Mouse (Mus musculus) midbrain, postnatal 0 days (tissue): ENCODE data around the gene Nkpd1. TPM values are rescaled to one million over a fixed set of nuclear protein-coding genes. Genes with fewer than 3 reads are reported as not detected.
A peak's percentile ranks its signal among the peaks of the same experiment; 100 is the strongest.

Experiments
- ATAC-seq: fragments of 200-750 bp; cut with Nextera tagmentation; 2 replicates; pipeline ENCODE4 v1.8.0; 2017; ENCODE audit warnings: moderate number of reproducible peaks, mild to moderate bottlenecking, moderate TSS enrichment, moderate library complexity; ENCODE audit not compliant: low FRiP score
- DNase-seq: peaks from one replicate; pipeline ENCODE4 v3.0.0-alpha.2; 2015; ENCODE audit warnings: low spot score
- H3K27ac ChIP-seq: fragments of 300-500 bp; sonication (generic); 2 replicates; pipeline ENCODE4 v1.5.1; 2014; ENCODE audit warnings: low read depth, mild to moderate bottlenecking, low read length, mixed read lengths
- H3K27me3 ChIP-seq: fragments of 300-500 bp; sonication (generic); 2 replicates; pipeline ENCODE4 v1.6.1; 2014; ENCODE audit warnings: low read length, control low read depth, mixed read lengths; ENCODE audit not compliant: insufficient read depth
- H3K36me3 ChIP-seq: fragments of 300-500 bp; sonication (generic); 2 replicates; pipeline ENCODE4 v1.6.1; 2014; ENCODE audit warnings: low read length, control low read depth, mixed read lengths; ENCODE audit not compliant: insufficient read depth
- H3K4me1 ChIP-seq: fragments of 300-500 bp; sonication (generic); 2 replicates; pipeline ENCODE4 v1.6.1; 2014; ENCODE audit warnings: mild to moderate bottlenecking, control low read depth, antibody characterized with exemption, low read length, mixed read lengths; ENCODE audit not compliant: insufficient read depth
- H3K4me2 ChIP-seq: fragments of 300-500 bp; sonication (generic); 2 replicates; pipeline ENCODE4 v1.6.1; 2014; ENCODE audit warnings: low read depth, mild to moderate bottlenecking, low read length, mixed read lengths; ENCODE audit not compliant: poor library complexity, severe bottlenecking
- H3K4me3 ChIP-seq: fragments of 300-500 bp; sonication (generic); 2 replicates; pipeline ENCODE4 v1.5.1; 2014; ENCODE audit warnings: low read depth, mild to moderate bottlenecking, low read length, moderate library complexity
- H3K9ac ChIP-seq: fragments of 300-500 bp; sonication (generic); replicated peaks from 2 replicates; pipeline ENCODE4 v1.6.1; 2014; ENCODE audit warnings: mild to moderate bottlenecking, low read length, moderate library complexity, mixed read lengths; ENCODE audit not compliant: poor library complexity, severe bottlenecking
- H3K9me3 ChIP-seq: fragments of 300-500 bp; sonication (generic); 2 replicates; pipeline ENCODE4 v1.6.1; 2016; ENCODE audit warnings: low read length, control low read depth
- CTCF ChIP-seq: IDR thresholded peaks from 2 replicates; pipeline ENCODE4 v1.5.1; 2016; ENCODE audit warnings: antibody characterized with exemption, mild to moderate bottlenecking
- WGBS: fragments of 180-500 bp; shearing (Covaris S2); extraction: QIAGEN DNeasy Blood & Tissue Kit; methylation state at CpG from one replicate; pipeline ENCODE4 v1.1.7; 2014; 5-methylcytosine and 5-hydroxymethylcytosine counted together
- polyA plus RNA-seq: library from polyadenylated mRNA; unstranded; fragments of >200 nt; fragmentation: Nextera tagmentation; extraction: Ambion mirVana; gene quantifications from 2 replicates; pipeline ENCODE4 v1.2.1, GENCODE M21; 2015
- total RNA-seq: library from RNA; depleted of rRNA; stranded (reverse); fragments of >200 nt; gene quantifications from 2 replicates; pipeline ENCODE4 v1.2.3, GENCODE M21; 2014

Gene Nkpd1
- total and polyA plus RNA-seq, 2 experiments from 2014 or later, result 1.6 to 2.3 TPM

DNA sequence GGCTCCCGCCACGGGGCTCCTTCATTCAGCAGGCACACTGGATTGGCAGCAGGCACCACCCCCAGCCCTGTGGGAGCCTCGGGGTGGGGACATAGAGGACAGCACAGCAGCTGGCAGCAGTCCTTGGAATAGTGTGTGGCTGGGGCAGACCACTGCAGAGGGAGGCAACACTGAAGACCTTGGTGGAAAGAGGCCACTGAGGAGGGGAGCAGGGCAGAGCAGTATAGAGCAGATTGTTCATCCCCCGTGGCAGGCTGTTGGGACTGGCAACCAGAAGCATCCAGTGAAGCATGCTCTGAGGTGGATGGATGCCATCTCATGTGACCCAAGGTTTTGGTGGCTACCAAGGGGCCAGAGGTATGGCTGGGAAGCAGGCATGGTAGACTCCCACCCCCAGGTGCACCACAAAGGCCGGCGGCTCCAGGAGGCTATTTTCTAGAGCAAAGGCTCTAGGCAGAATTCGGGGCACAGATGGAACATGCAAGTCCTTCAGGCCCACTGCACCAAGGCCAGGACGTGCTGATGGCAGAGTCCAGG lies 24.6 kb downstream of the Nkpd1 start:
- no peaks in the 10 kb centered on the region for H3K27me3 ChIP-seq
- DNase-seq (peak; percentile 84), ATAC-seq (peak; percentile 73)
- H3K4me3 ChIP-seq, result no peak overlapping the region
- H3K4me1 ChIP-seq, result no peaks in the 10 kb centered on the region
- H3K36me3 ChIP-seq, result no peaks in the 10 kb centered on the region
- no peaks in the 10 kb centered on the region for H3K9me3 ChIP-seq
- no peak for TF ChIP-seq CTCF
- no peak overlapping the region for H3K27ac ChIP-seq
- H3K9ac ChIP-seq, result no peak overlapping the region
- WGBS, result 55% methylated on average over 8 of the region's 8 CpGs
- H3K4me2 ChIP-seq, result no peak overlapping the region

GRCm38 (mm10) chr7:19543584-19543983 lies 25.9 kb downstream of the Nkpd1 start:
- WGBS, result 59% methylated on average over 6 of the region's 6 CpGs
- Histone ChIP-seq H3K4me1 (no peaks in the 10 kb centered on the region), H3K9ac (no peak overlapping the region)

DNA sequence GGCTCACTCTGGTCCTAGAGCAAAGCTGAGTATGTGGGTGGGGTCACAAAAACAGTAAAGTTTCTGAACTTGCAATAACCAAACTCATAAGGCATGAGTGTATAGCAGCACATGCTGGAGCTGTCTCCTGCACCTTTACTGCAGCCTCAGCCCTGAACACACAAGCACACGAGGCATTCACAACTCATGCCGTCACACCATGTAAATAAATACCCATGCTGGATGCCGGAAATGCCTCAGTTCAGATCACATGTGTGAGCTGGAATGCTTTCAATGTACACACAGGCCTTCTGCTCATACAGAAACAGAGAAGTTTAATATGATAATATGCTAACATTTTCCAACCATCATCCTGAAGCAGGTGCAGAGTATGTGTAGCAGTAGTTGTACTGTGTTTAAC lies 28.4 kb downstream of the Nkpd1 start:
- no peak for DNase-seq
- H3K9ac ChIP-seq, result no peak overlapping the region
- 73% methylated on average over 3 of the region's 3 CpGs for WGBS

More at GRCm38 (mm10) chr7:19543584-19543983, 25.9 kb downstream of the Nkpd1 start:
- H3K27ac ChIP-seq, result no peak overlapping the region
- no peaks in the 10 kb centered on the region for H3K27me3 ChIP-seq
- no peak for ATAC-seq
- peak; percentile 54 for TF ChIP-seq CTCF
- H3K4me2 ChIP-seq, result no peak overlapping the region
- H3K36me3 ChIP-seq, result no peaks in the 10 kb centered on the region; the same call in 1 of the 2 replicates
- no peak overlapping the region for H3K4me3 ChIP-seq
- H3K9me3 ChIP-seq, result no peaks in the 10 kb centered on the region
- DNase-seq, result peak; percentile 8

GRCm38 (mm10) chr7:19547344-19547969 lies 29.8 kb downstream of the Nkpd1 start:
- WGBS, result 56% methylated on average over 2 of the region's 2 CpGs

More for the DNA sequence above, 28.4 kb downstream of the Nkpd1 start:
- Histone ChIP-seq H3K4me3 (no peak overlapping the region), H3K36me3 (no peaks in the 10 kb centered on the region; the same call in 1 of the 2 replicates), H3K9me3 (no peaks in the 10 kb centered on the region), H3K27ac (no peak overlapping the region), H3K4me1 (no peaks in the 10 kb centered on the region), H3K4me2 (no peak overlapping the region), H3K27me3 (no peaks in the 10 kb centered on the region)
- ATAC-seq, result no peak
- TF ChIP-seq CTCF, result no peak

DNA sequence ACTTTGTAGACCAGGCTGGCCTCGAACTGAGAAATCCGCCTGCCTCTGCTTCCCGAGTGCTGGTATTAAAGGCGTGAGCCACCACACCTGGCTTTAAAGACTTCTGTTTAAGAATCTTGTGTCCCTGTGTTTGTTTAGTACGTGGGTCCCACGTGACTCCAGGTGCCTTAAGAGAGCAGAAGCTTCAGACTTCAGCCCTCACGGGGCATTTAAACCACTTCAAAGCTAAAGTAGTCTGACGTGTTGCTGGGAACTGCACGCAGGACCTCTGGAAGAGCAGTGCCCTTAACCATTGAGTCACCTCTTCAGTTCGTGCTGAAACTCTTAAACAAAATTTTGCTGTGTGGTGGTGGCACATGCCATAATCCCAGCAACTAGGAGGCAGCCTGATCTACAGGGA lies 31.8 kb downstream of the Nkpd1 start:
- no peak overlapping the region for H3K4me3 ChIP-seq
- no peaks in the 10 kb centered on the region for H3K4me1 ChIP-seq
- no peaks in the 10 kb centered on the region for H3K27me3 ChIP-seq
- H3K36me3 ChIP-seq, result peaks cover 10% of the 10 kb centered on the region
- H3K9me3 ChIP-seq, result no peaks in the 10 kb centered on the region
- ATAC-seq, result no peak
- H3K27ac ChIP-seq, result no peak overlapping the region
- H3K4me2 ChIP-seq, result no peak overlapping the region
- no peak overlapping the region for H3K9ac ChIP-seq
- TF ChIP-seq CTCF, result no peak
- WGBS, result 91% methylated on average over 10 of the region's 10 CpGs
- no peak for DNase-seq

More at GRCm38 (mm10) chr7:19547344-19547969, 29.8 kb downstream of the Nkpd1 start:
- no peaks in the 10 kb centered on the region for H3K4me1 ChIP-seq
- H3K9ac ChIP-seq, result no peak overlapping the region
- no peak overlapping the region for H3K27ac ChIP-seq
- ATAC-seq (no peak), DNase-seq (no peak)
- peaks cover 2% of the 10 kb centered on the region; the same call in 1 of the 2 replicates for H3K36me3 ChIP-seq
- no peak overlapping the region for H3K4me3 ChIP-seq
- H3K4me2 ChIP-seq, result no peak overlapping the region
- H3K27me3 ChIP-seq, result no peaks in the 10 kb centered on the region
- no peak for TF ChIP-seq CTCF
- no peaks in the 10 kb centered on the region for H3K9me3 ChIP-seq

- WGBS, result 92% methylated on average over 5 of the region's 5 CpGs
- DNase-seq (no peak), ATAC-seq (no peak)
- H3K4me3 ChIP-seq, result no peak overlapping the region
- no peaks in the 10 kb centered on the region for H3K4me1 ChIP-seq
- H3K36me3 ChIP-seq, result peaks cover 10% of the 10 kb centered on the region
- no peak overlapping the region for H3K27ac ChIP-seq
- H3K27me3 ChIP-seq, result no peaks in the 10 kb centered on the region
- no peaks in the 10 kb centered on the region for H3K9me3 ChIP-seq
- no peak overlapping the region for H3K9ac ChIP-seq
- no peak overlapping the region for H3K4me2 ChIP-seq
- TF ChIP-seq CTCF, result no peak
Observed at GRCm38 (mm10) chr7:19551634-19552033, 34.0 kb downstream of the Nkpd1 start.
